Mouse (Mus musculus): ENCODE measurements around the gene Iffo2. TPM values are rescaled to one million over a fixed set of nuclear protein-coding genes. Genes with fewer than 3 reads are reported as not detected.
A peak's percentile ranks its signal among the peaks of the same experiment; 100 is the strongest.

Gene Iffo2
- polyA plus RNA-seq, 1 experiment = 1.2 TPM

DNA sequence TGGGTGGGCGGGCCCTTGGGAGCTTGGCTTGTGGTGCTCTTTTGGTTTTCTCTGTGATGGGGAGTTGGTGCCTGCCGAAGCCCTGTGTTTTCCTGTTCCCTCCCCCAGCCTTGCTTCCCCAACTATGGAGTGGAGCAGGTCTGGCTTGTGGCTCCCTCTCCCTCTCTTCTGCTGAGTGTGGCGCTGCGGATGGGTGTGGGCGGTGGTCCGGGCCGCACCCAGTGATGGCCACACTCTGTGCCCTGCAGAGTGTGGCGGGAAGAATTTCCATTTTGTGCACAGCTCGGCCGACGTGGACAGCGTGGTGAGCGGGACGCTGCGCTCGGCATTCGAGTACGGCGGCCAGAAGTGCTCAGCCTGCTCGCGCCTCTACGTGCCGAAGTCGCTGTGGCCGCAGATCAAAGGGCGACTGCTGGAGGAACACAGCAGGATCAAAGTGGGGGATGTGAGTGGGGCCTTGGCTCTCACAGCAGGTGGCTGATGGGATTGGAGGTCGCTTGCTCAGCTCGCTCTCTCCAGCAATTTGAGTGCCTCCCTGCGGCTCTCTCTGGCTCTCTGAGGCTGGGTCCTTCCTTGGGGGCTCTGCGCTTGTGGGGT, 111.6 kb downstream of the Iffo2 start:
- Histone ChIP-seq H3K27ac (ENCODE audit: control insufficient read depth, insufficient read depth, low read depth, low read length) (no peak overlapping the region), H3K4me1 (ENCODE audit: control insufficient read depth, insufficient read depth, low read length) (no peaks in the 10 kb centered on the region), H3K36me3 (ENCODE audit: control insufficient read depth, insufficient read depth, low read length) (no peaks in the 10 kb centered on the region), H3K4me3 (ENCODE audit: control insufficient read depth, low read depth, low read length) (no peak overlapping the region), H3K27me3 (ENCODE audit: control insufficient read depth, insufficient read depth, low read length) (no peaks in the 10 kb centered on the region)
- TF ChIP-seq CTCF (IDR thresholded peaks at IDR 0.05; ENCODE audit: control insufficient read depth, insufficient read depth, insufficient replicate concordance, low read depth, low read length) = no peak
- no peak for TF ChIP-seq POLR2A (IDR thresholded peaks at IDR 0.05; ENCODE audit: control insufficient read depth, low read depth, low read length)

GRCm38 (mm10) chr4:139643972-139644371, 113.6 kb downstream of the Iffo2 start:
- TF ChIP-seq POLR2A (IDR thresholded peaks at IDR 0.05; ENCODE audit: control insufficient read depth, low read depth, low read length) (no peak), CTCF (IDR thresholded peaks at IDR 0.05; ENCODE audit: control insufficient read depth, insufficient read depth, insufficient replicate concordance, low read depth, low read length) (peak; percentile 95)
- no peak overlapping the region for H3K27ac ChIP-seq (ENCODE audit: control insufficient read depth, insufficient read depth, low read depth, low read length)
- no peaks in the 10 kb centered on the region for H3K4me1 ChIP-seq (ENCODE audit: control insufficient read depth, insufficient read depth, low read length)
- H3K36me3 ChIP-seq (ENCODE audit: control insufficient read depth, insufficient read depth, low read length) = no peaks in the 10 kb centered on the region
- no peak overlapping the region for H3K4me3 ChIP-seq (ENCODE audit: control insufficient read depth, low read depth, low read length)
- H3K27me3 ChIP-seq (ENCODE audit: control insufficient read depth, insufficient read depth, low read length) = no peaks in the 10 kb centered on the region

GRCm38 (mm10) chr4:139646916-139647315, 116.6 kb downstream of the Iffo2 start:
- no peaks in the 10 kb centered on the region for H3K27me3 ChIP-seq (ENCODE audit: control insufficient read depth, insufficient read depth, low read length)
- no peaks in the 10 kb centered on the region for H3K36me3 ChIP-seq (ENCODE audit: control insufficient read depth, insufficient read depth, low read length)
- no peak overlapping the region for H3K27ac ChIP-seq (ENCODE audit: control insufficient read depth, insufficient read depth, low read depth, low read length)
- H3K4me1 ChIP-seq (ENCODE audit: control insufficient read depth, insufficient read depth, low read length) = no peaks in the 10 kb centered on the region
- TF ChIP-seq CTCF (IDR thresholded peaks at IDR 0.05; ENCODE audit: control insufficient read depth, insufficient read depth, insufficient replicate concordance, low read depth, low read length) = peak; percentile 24; the same call in 1 of the 2 replicates
- no peak for TF ChIP-seq POLR2A (IDR thresholded peaks at IDR 0.05; ENCODE audit: control insufficient read depth, low read depth, low read length)
- H3K4me3 ChIP-seq (ENCODE audit: control insufficient read depth, low read depth, low read length) = no peak overlapping the region

GRCm38 (mm10) chr4:139650086-139650743, 119.9 kb downstream of the Iffo2 start:
- Histone ChIP-seq H3K4me1 (ENCODE audit: control insufficient read depth, insufficient read depth, low read length) (no peaks in the 10 kb centered on the region), H3K27ac (ENCODE audit: control insufficient read depth, insufficient read depth, low read depth, low read length) (no peak overlapping the region), H3K27me3 (ENCODE audit: control insufficient read depth, insufficient read depth, low read length) (no peaks in the 10 kb centered on the region), H3K36me3 (ENCODE audit: control insufficient read depth, insufficient read depth, low read length) (no peaks in the 10 kb centered on the region), H3K4me3 (ENCODE audit: control insufficient read depth, low read depth, low read length) (no peak overlapping the region)
- no peak for TF ChIP-seq CTCF (IDR thresholded peaks at IDR 0.05; ENCODE audit: control insufficient read depth, insufficient read depth, insufficient replicate concordance, low read depth, low read length)
- TF ChIP-seq POLR2A (IDR thresholded peaks at IDR 0.05; ENCODE audit: control insufficient read depth, low read depth, low read length) = no peak

- Histone ChIP-seq H3K4me1 (ENCODE audit: control insufficient read depth, insufficient read depth, low read length) (no peaks in the 10 kb centered on the region), H3K27me3 (ENCODE audit: control insufficient read depth, insufficient read depth, low read length) (no peaks in the 10 kb centered on the region), H3K27ac (ENCODE audit: control insufficient read depth, insufficient read depth, low read depth, low read length) (no peak overlapping the region), H3K36me3 (ENCODE audit: control insufficient read depth, insufficient read depth, low read length) (no peaks in the 10 kb centered on the region), H3K4me3 (ENCODE audit: control insufficient read depth, low read depth, low read length) (no peak overlapping the region)
- no peak for TF ChIP-seq CTCF (IDR thresholded peaks at IDR 0.05; ENCODE audit: control insufficient read depth, insufficient read depth, insufficient replicate concordance, low read depth, low read length)
- TF ChIP-seq POLR2A (IDR thresholded peaks at IDR 0.05; ENCODE audit: control insufficient read depth, low read depth, low read length) = no peak
These were observed 120.6 kb downstream of the Iffo2 start for GRCm38 (mm10) chr4:139650907-139651306.

DNA sequence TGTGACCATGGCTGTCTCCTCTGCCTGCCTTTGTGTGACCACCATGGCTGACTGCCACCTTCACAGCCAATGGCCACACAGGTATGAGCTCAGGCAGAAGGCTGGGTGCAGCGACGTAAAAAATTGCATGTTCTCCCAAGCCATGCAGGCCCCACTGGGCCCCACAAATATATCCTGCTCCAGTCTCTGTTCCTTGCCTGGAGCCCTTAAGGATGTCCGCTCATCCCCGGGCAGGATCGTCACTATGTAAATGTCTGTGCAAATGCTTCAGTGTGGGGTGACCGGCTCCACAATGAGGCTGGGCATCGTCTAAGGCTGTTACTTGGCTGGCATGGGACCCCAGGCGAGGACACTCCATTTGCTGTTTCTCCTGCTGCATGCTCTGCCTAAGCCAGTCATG, 122.9 kb downstream of the Iffo2 start, which contains the start of gene Tas1r2:
Tas1r2 (plus strand) TSS at position 301 of the 400 bp plus-strand sequence.
- no peaks in the 10 kb centered on the region for H3K27me3 ChIP-seq (ENCODE audit: control insufficient read depth, insufficient read depth, low read length)
- H3K36me3 ChIP-seq (ENCODE audit: control insufficient read depth, insufficient read depth, low read length) = no peaks in the 10 kb centered on the region
- H3K4me3 ChIP-seq (ENCODE audit: control insufficient read depth, low read depth, low read length) = no peak within 1 kb of the TSS
- no peak for TF ChIP-seq CTCF (IDR thresholded peaks at IDR 0.05; ENCODE audit: control insufficient read depth, insufficient read depth, insufficient replicate concordance, low read depth, low read length)
- no peak for TF ChIP-seq POLR2A (IDR thresholded peaks at IDR 0.05; ENCODE audit: control insufficient read depth, low read depth, low read length)
- no peak within 1 kb of the TSS for H3K27ac ChIP-seq (ENCODE audit: control insufficient read depth, insufficient read depth, low read depth, low read length)
- H3K4me1 ChIP-seq (ENCODE audit: control insufficient read depth, insufficient read depth, low read length) = no peaks in the 10 kb centered on the region

GRCm38 (mm10) chr4:139661897-139662296, 131.5 kb downstream of the Iffo2 start:
- Histone ChIP-seq H3K27ac (ENCODE audit: control insufficient read depth, insufficient read depth, low read depth, low read length) (no peak overlapping the region), H3K4me3 (ENCODE audit: control insufficient read depth, low read depth, low read length) (no peak overlapping the region), H3K27me3 (ENCODE audit: control insufficient read depth, insufficient read depth, low read length) (no peaks in the 10 kb centered on the region), H3K4me1 (ENCODE audit: control insufficient read depth, insufficient read depth, low read length) (no peaks in the 10 kb centered on the region), H3K36me3 (ENCODE audit: control insufficient read depth, insufficient read depth, low read length) (no peaks in the 10 kb centered on the region)
- TF ChIP-seq POLR2A (IDR thresholded peaks at IDR 0.05; ENCODE audit: control insufficient read depth, low read depth, low read length) (no peak), CTCF (IDR thresholded peaks at IDR 0.05; ENCODE audit: control insufficient read depth, insufficient read depth, insufficient replicate concordance, low read depth, low read length) (no peak)
